Mouse (Mus musculus) myocyte (in vitro differentiated cells): ENCODE measurements around the gene Irf8.

ENCODE experiments used
- E2F4 ChIP-seq: IDR thresholded peaks from one replicate; pipeline ENCODE4 v1.6.1; 2011; ENCODE audit warnings: mild to moderate bottlenecking, control low read depth, moderate library complexity; ENCODE audit not compliant: insufficient read depth
- MYOD1 ChIP-seq, 3 experiments: IDR thresholded peaks; one replicate each; pipeline ENCODE4 v1.6.1; 2011; ENCODE audit warnings: control low read depth in 2 of 3, low read depth in 2 of 3, mild to moderate bottlenecking in 2 of 3, moderate library complexity in 1 of 3; ENCODE audit not compliant: insufficient read length in 2 of 3, control insufficient read depth in 1 of 3
- MYOG ChIP-seq, 3 experiments: IDR thresholded peaks; one replicate each; pipeline ENCODE4 v1.6.1; 2011; ENCODE audit warnings: control low read depth in 2 of 3, low read depth in 2 of 3, mild to moderate bottlenecking in 2 of 3; ENCODE audit not compliant: insufficient read length in 2 of 3, control insufficient read depth in 1 of 3, insufficient read depth in 1 of 3
- POLR2A ChIP-seq: IDR thresholded peaks from one replicate; pipeline ENCODE4 v1.6.1; 2011; ENCODE audit warnings: low read depth, mild to moderate bottlenecking, control low read depth, moderate library complexity; ENCODE audit not compliant: insufficient read length
- POLR2AphosphoS2 ChIP-seq: IDR thresholded peaks from one replicate; pipeline ENCODE4 v1.6.1; 2011; ENCODE audit warnings: low read depth, control low read depth; ENCODE audit not compliant: insufficient read length
- REST ChIP-seq: IDR thresholded peaks from one replicate; pipeline ENCODE4 v1.6.1; 2011; ENCODE audit warnings: mild to moderate bottlenecking, control low read depth, moderate library complexity; ENCODE audit not compliant: insufficient read depth, insufficient read length
- TCF12 ChIP-seq: IDR thresholded peaks from one replicate; pipeline ENCODE4 v1.6.1; 2011; ENCODE audit warnings: mild to moderate bottlenecking, control low read depth; ENCODE audit not compliant: poor library complexity, insufficient read depth, severe bottlenecking
- USF1 ChIP-seq: IDR thresholded peaks from one replicate; pipeline ENCODE4 v1.6.1; 2011; ENCODE audit warnings: low read depth, mild to moderate bottlenecking, control low read depth, moderate library complexity

GRCm38 (mm10) chr8:120697979-120698272 is 38.2 kb upstream of the Irf8 start:
- TF ChIP-seq POLR2A: no peak
- TF ChIP-seq MYOG (IDR thresholded peaks at IDR 0.05; ENCODE audit: control insufficient read depth in 1 of 3, insufficient read depth in 1 of 3, insufficient read length in 2 of 3, low read depth in 2 of 3): no peak
- no peak for TF ChIP-seq MYOD1 (IDR thresholded peaks at IDR 0.05; ENCODE audit: control insufficient read depth in 1 of 3, insufficient read length in 2 of 3, low read depth in 2 of 3)
- TF ChIP-seq USF1: no peak
- TF ChIP-seq E2F4: no peak
- TF ChIP-seq TCF12: no peak
- no peak for TF ChIP-seq POLR2AphosphoS2
- TF ChIP-seq REST: no peak
